ENCODE assay signal across 17 mouse cellular contexts in the genomic region with DNA sequence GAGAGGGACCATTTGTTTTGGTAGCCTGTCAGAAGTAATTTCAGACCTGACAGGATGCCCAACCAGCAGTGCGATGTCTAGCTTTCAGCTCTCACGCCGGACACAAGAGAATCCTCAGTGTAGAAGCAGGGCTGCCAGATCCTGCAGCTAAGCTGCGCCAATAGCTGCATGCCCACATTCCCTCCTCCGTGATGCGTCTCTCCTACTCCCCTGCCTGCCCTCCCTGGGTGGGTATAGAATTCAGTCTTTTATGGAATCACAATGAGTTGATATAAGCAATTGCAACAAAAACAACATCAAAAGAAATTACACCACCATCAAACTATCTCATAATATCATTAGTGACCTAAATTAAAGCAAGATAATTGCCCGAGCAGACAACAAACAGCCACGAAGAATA.
A peak's percentile ranks its signal among the peaks of the same experiment; 100 is the strongest.
DNase-seq lines count a peak whose midpoint lies in the region; ATAC-seq lines count a peak whose summit lies in the region.
"Had no signal": no experiment of that assay in that cellular context is flagged by ENCODE, and none has a peak within 500 bp of the region (broad histone marks: within the 10 kb centered on the region; RNA-seq: fewer than 3 reads in every experiment).

No protein-coding gene starts in this region.

- H3K27me3 ChIP-seq in hindbrain, embryonic 16.5 days (replicated peaks; ENCODE audit: control insufficient read depth, insufficient read depth, low read length): no peaks in the 10 kb centered on the region
- H3K27me3 ChIP-seq in hindbrain, embryonic 13.5 days: no peaks in the 10 kb centered on the region
- no peaks in the 10 kb centered on the region for H3K27me3 ChIP-seq in midbrain, embryonic 14.5 days (ENCODE audit: control insufficient read depth, insufficient read depth, low read length)
- no peaks in the 10 kb centered on the region for H3K27me3 ChIP-seq in midbrain, embryonic 10.5 days (ENCODE audit: low read depth, poor library complexity, severe bottlenecking)
- H3K27me3 ChIP-seq: CH12.LX; lung, embryonic 15.5 days had no signal

- no peak overlapping the region for H3K4me2 ChIP-seq in hindbrain, embryonic 16.5 days (ENCODE audit: low read length)
- H3K4me2 ChIP-seq in hindbrain, embryonic 13.5 days: no peak overlapping the region
- no peak overlapping the region for H3K4me2 ChIP-seq in midbrain, embryonic 14.5 days (ENCODE audit: low read length)
- H3K4me2 ChIP-seq: lung, embryonic 15.5 days had no signal

- peak; percentile 76 for ATAC-seq in hindbrain, embryonic 16.5 days
- ATAC-seq in hindbrain, embryonic 13.5 days (ENCODE audit: low FRiP score): no peak
- no peak for ATAC-seq in midbrain, embryonic 14.5 days (ENCODE audit: low FRiP score, low TSS enrichment)
- ATAC-seq in inflammation-experienced regulatory T-cells, adult 6 months: no peak
- no peak for ATAC-seq in CD4-positive, CD25-positive, alpha-beta regulatory T cell, adult 4 months

- H3K36me3 ChIP-seq in hindbrain, embryonic 16.5 days (ENCODE audit: control insufficient read depth, insufficient read depth, low read length): no peaks in the 10 kb centered on the region
- H3K36me3 ChIP-seq in hindbrain, embryonic 13.5 days: no peaks in the 10 kb centered on the region
- H3K36me3 ChIP-seq in midbrain, embryonic 14.5 days (ENCODE audit: control insufficient read depth, insufficient read depth, low read length): no peaks in the 10 kb centered on the region
- H3K36me3 ChIP-seq in midbrain, embryonic 10.5 days: no peaks in the 10 kb centered on the region
- H3K36me3 ChIP-seq: hindbrain, embryonic 10.5 days; lung, embryonic 15.5 days had no signal

- H3K9ac ChIP-seq in hindbrain, embryonic 16.5 days (ENCODE audit: low read depth, low read length): no peak overlapping the region
- no peak overlapping the region for H3K9ac ChIP-seq in hindbrain, embryonic 13.5 days
- no peak overlapping the region for H3K9ac ChIP-seq in midbrain, embryonic 14.5 days (replicated peaks; ENCODE audit: low read length)
- H3K9ac ChIP-seq: lung, embryonic 15.5 days had no signal

- H3K27ac ChIP-seq in hindbrain, embryonic 16.5 days (ENCODE audit: low read depth, low read length): no peak overlapping the region
- no peak overlapping the region for H3K27ac ChIP-seq in hindbrain, embryonic 13.5 days
- H3K27ac ChIP-seq in midbrain, embryonic 14.5 days (replicated peaks; ENCODE audit: low read depth, low read length): no peak overlapping the region
- H3K27ac ChIP-seq in midbrain, embryonic 10.5 days (replicated peaks): no peak overlapping the region
- H3K27ac ChIP-seq: hindbrain, embryonic 10.5 days; lung, embryonic 15.5 days; stomach, postnatal 0 days had no signal

- no peaks in the 10 kb centered on the region for H3K9me3 ChIP-seq in hindbrain, embryonic 16.5 days (ENCODE audit: control insufficient read depth, low read length)
- no peaks in the 10 kb centered on the region for H3K9me3 ChIP-seq in hindbrain, embryonic 13.5 days
- H3K9me3 ChIP-seq in midbrain, embryonic 14.5 days (ENCODE audit: control insufficient read depth, low read length): no peaks in the 10 kb centered on the region
- H3K9me3 ChIP-seq in midbrain, embryonic 10.5 days (replicated peaks): no peaks in the 10 kb centered on the region
- H3K9me3 ChIP-seq: hindbrain, embryonic 10.5 days; lung, embryonic 15.5 days had no signal

- no peak overlapping the region for H3K4me3 ChIP-seq in hindbrain, embryonic 16.5 days (ENCODE audit: low read length)
- no peak overlapping the region for H3K4me3 ChIP-seq in hindbrain, embryonic 13.5 days
- H3K4me3 ChIP-seq in midbrain, embryonic 14.5 days (replicated peaks; ENCODE audit: low read depth, low read length): no peak overlapping the region
- H3K4me3 ChIP-seq in midbrain, embryonic 10.5 days: no peak overlapping the region
- H3K4me3 ChIP-seq: erythroblast, embryonic 14.5 days; hindbrain, embryonic 10.5 days; lung, embryonic 15.5 days; myocyte had no signal

- peak; percentile 12 for DNase-seq in midbrain, embryonic 14.5 days
- DNase-seq in midbrain, embryonic 10.5 days (ENCODE audit: low spot score): no peak
- peak; percentile 38 to 52 for DNase-seq in cerebellum, postnatal 14 days
- DNase-seq in layer of hippocampus, adult 9-11 months: peak; percentile 2
- DNase-seq: kidney, adult 2 months; spleen, adult 18-20 months; thymus, postnatal 25 days had no signal

- 68% methylated on average over 8 of the region's 8 CpGs for WGBS in hindbrain, embryonic 16.5 days
- WGBS in hindbrain, embryonic 13.5 days: 81% methylated on average over 8 of the region's 8 CpGs
- 80% methylated on average over 8 of the region's 8 CpGs for WGBS in midbrain, embryonic 14.5 days
- WGBS in midbrain, embryonic 10.5 days: 87% methylated on average over 8 of the region's 8 CpGs

- H3K4me1 ChIP-seq in hindbrain, embryonic 16.5 days (ENCODE audit: control insufficient read depth, insufficient read depth, low read depth, low read length): no peaks in the 10 kb centered on the region
- no peaks in the 10 kb centered on the region for H3K4me1 ChIP-seq in hindbrain, embryonic 13.5 days (replicated peaks)
- H3K4me1 ChIP-seq in midbrain, embryonic 14.5 days (ENCODE audit: control insufficient read depth, insufficient read depth, low read length): no peaks in the 10 kb centered on the region
- no peaks in the 10 kb centered on the region for H3K4me1 ChIP-seq in midbrain, embryonic 10.5 days
- H3K4me1 ChIP-seq: hindbrain, embryonic 10.5 days; lung, embryonic 15.5 days had no signal
